Mouse (Mus musculus) spleen, adult 12 weeks (tissue): Measurements from ENCODE around the gene Sipa1l3.

Experiments
- DNase-seq: peaks from one replicate; pipeline ENCODE4 v3.0.0; 2022; ENCODE audit warnings: low spot score

The Sipa1l3 gene

GRCm38 (mm10) chr7:29518421-29519210, at the start of gene Sipa1l3:
Gene Sipa1l3, minus strand, starts transcription at chr7:29518641.
- peak; percentile 87 for DNase-seq

- no peak for DNase-seq
Observed at GRCm38 (mm10) chr7:29563006-29563405, 44.6 kb upstream of the Sipa1l3 start.

GRCm38 (mm10) chr7:29561046-29561445, 42.6 kb upstream of the Sipa1l3 start:
- DNase-seq = no peak

GRCm38 (mm10) chr7:29559290-29559689, 40.8 kb upstream of the Sipa1l3 start:
- DNase-seq = peak; percentile 3

GRCm38 (mm10) chr7:29558744-29559143, 40.3 kb upstream of the Sipa1l3 start:
- no peak for DNase-seq

- DNase-seq = no peak
Observed at GRCm38 (mm10) chr7:29556283-29556682, 37.8 kb upstream of the Sipa1l3 start.

GRCm38 (mm10) chr7:29555521-29555920, 37.1 kb upstream of the Sipa1l3 start:
- no peak for DNase-seq

- no peak for DNase-seq
Observed at GRCm38 (mm10) chr7:29555051-29555450, 36.6 kb upstream of the Sipa1l3 start.

GRCm38 (mm10) chr7:29550691-29551090, 32.2 kb upstream of the Sipa1l3 start:
- no peak for DNase-seq

GRCm38 (mm10) chr7:29541608-29542007, 23.2 kb upstream of the Sipa1l3 start:
- DNase-seq = no peak

GRCm38 (mm10) chr7:29541186-29541585, 22.7 kb upstream of the Sipa1l3 start:
- DNase-seq = no peak

GRCm38 (mm10) chr7:29540631-29541030, 22.2 kb upstream of the Sipa1l3 start:
- no peak for DNase-seq

- peak; percentile 12 for DNase-seq
Observed at GRCm38 (mm10) chr7:29523700-29524099, 5.3 kb upstream of the Sipa1l3 start.

- peak; percentile 44 for DNase-seq
Observed at GRCm38 (mm10) chr7:29521841-29522575, 3.6 kb upstream of the Sipa1l3 start.

GRCm38 (mm10) chr7:29521365-29521764, 2.9 kb upstream of the Sipa1l3 start:
- no peak for DNase-seq

GRCm38 (mm10) chr7:29520794-29521193, 2.4 kb upstream of the Sipa1l3 start:
- no peak for DNase-seq

GRCm38 (mm10) chr7:29519211-29519550, 740 bp upstream of the Sipa1l3 start:
- no peak for DNase-seq

- DNase-seq = no peak
Observed at GRCm38 (mm10) chr7:29518054-29518420, 404 bp downstream of the Sipa1l3 start.

- DNase-seq = no peak
Observed at GRCm38 (mm10) chr7:29517178-29517577, 1.3 kb downstream of the Sipa1l3 start.

GRCm38 (mm10) chr7:29515652-29516051, 2.8 kb downstream of the Sipa1l3 start:
- DNase-seq = no peak

- DNase-seq = no peak
Observed at GRCm38 (mm10) chr7:29512729-29513128, 5.7 kb downstream of the Sipa1l3 start.

GRCm38 (mm10) chr7:29511598-29512275, 6.7 kb downstream of the Sipa1l3 start:
- DNase-seq = no peak

- DNase-seq = no peak
Observed at GRCm38 (mm10) chr7:29508522-29508921, 9.9 kb downstream of the Sipa1l3 start.
